Comparison of ENCODE assay signal across 9 mouse cellular contexts in the genomic region with DNA sequence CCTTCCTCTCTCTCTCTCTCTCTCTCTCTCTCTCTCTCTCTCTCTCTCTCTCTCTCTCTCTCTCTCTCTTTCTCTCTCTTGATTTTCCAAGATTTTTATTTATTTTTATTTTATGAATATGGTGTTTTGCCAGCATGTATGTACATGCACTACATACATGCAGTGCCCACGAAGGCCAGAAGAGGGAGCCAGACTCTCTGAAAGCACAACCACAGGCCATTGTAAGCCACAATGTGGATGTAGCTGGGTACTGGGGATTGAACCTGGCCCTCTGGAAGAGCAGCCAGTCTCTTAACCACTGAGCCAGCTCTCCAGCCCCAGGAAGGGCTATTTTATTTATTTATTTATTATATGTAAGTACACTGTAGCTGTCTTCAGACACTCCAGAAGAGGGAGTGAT. TPM values are rescaled to one million over a fixed set of nuclear protein-coding genes. Genes with fewer than 3 reads are reported as not detected.
DNase-seq lines count a peak whose midpoint lies in the region; ATAC-seq and TF ChIP-seq lines count a peak whose summit lies in the region.
"Had no signal": no experiment of that assay in that cellular context is flagged by ENCODE, and none has a peak within 500 bp of the region (broad histone marks: within the 10 kb centered on the region; RNA-seq: fewer than 3 reads in every experiment).

No protein-coding gene starts in this region.

- H3K9ac ChIP-seq in lung, embryonic 16.5 days (ENCODE audit: low read length) = no peak overlapping the region

- no peaks in the 10 kb centered on the region for H3K4me1 ChIP-seq in lung, embryonic 16.5 days (replicated peaks; ENCODE audit: control insufficient read depth, insufficient read depth, low read length)

- TF ChIP-seq POLR2A in brain, embryonic 14.5 days (IDR thresholded peaks at IDR 0.05; ENCODE audit: borderline replicate concordance, extremely low read depth, insufficient read depth, insufficient read length, poor library complexity, severe bottlenecking) = no peak

- H3K27me3 ChIP-seq in lung, embryonic 16.5 days (ENCODE audit: control insufficient read depth, insufficient read depth, low read depth, low read length) = no peaks in the 10 kb centered on the region

- TF ChIP-seq CTCF in brain, embryonic 14.5 days (IDR thresholded peaks at IDR 0.05; ENCODE audit: borderline replicate concordance, extremely low read depth, insufficient read depth, insufficient read length) = peak; percentile 76; the same call in 1 of the 2 replicates

- no peaks in the 10 kb centered on the region for H3K9me3 ChIP-seq in lung, embryonic 16.5 days (ENCODE audit: control insufficient read depth, low read length)

- H3K4me2 ChIP-seq in lung, embryonic 16.5 days (ENCODE audit: low read depth, low read length) = no peak overlapping the region

- no peaks in the 10 kb centered on the region for H3K36me3 ChIP-seq in lung, embryonic 16.5 days (ENCODE audit: control insufficient read depth, insufficient read depth, low read length)

- no peak overlapping the region for H3K4me3 ChIP-seq in lung, embryonic 16.5 days (ENCODE audit: low read length)

- no peak overlapping the region for H3K27ac ChIP-seq in lung, embryonic 16.5 days (ENCODE audit: low read length)

- DNase-seq in 3T3-L1 (ENCODE audit: low read depth, low spot score) = peak; percentile 94
- peak; percentile 72 for DNase-seq in brain, embryonic 14.5 days (ENCODE audit: low read depth)
- peak; percentile 69 for DNase-seq in forelimb bud, embryonic 11.5 days (ENCODE audit: low read depth, low spot score)
- DNase-seq in layer of hippocampus, adult 18-20 months (ENCODE audit: low spot score in 2 of 2) = peak; percentile 37 to 88
- peak; percentile 82 for DNase-seq in right cerebral cortex, postnatal 14 days
- peak; percentile 79 for DNase-seq in urinary bladder, postnatal 25 days (ENCODE audit: low spot score)

- ATAC-seq in CD4-positive, CD25-positive, alpha-beta regulatory T cell, adult 4 months = peak; percentile 54
- ATAC-seq in lung, embryonic 16.5 days (ENCODE audit: low read depth) = 0 out of 2 replicates have a peak, but pooled peaks have one; percentile 46

- 0% methylated on average over 1 of the region's 1 CpGs for WGBS in lung, embryonic 16.5 days

RNA-seq across cellular contexts. Expression of a gene that starts 11.1 kb away (rescaled TPM):
- not detected for polyA plus RNA-seq in CD4-positive, CD25-positive, alpha-beta regulatory T cell, adult 4 months (2017; shearing (Covaris generic))
- 0.05 and 0.15 TPM in 2 replicates for polyA plus RNA-seq in brain, embryonic 14.5 days (2012; rRNA removed)
- not detected for total RNA-seq in layer of hippocampus, adult 18-20 months (2021)
- polyA plus RNA-seq in lung, embryonic 16.5 days (2015; fragmentation: Nextera tagmentation; extraction: Ambion mirVana) = 0.14 TPM in 1 of 2 replicates, not detected in the other

RNA-seq across cellular contexts. Expression of a gene that starts 14.2 kb away (rescaled TPM):
- not detected for polyA plus RNA-seq in CD4-positive, CD25-positive, alpha-beta regulatory T cell, adult 4 months (2017; shearing (Covaris generic))
- polyA plus RNA-seq in brain, embryonic 14.5 days (2012; rRNA removed) = not detected in 2 replicates
- total RNA-seq in layer of hippocampus, adult 18-20 months (2021) = not detected
- not detected in 2 replicates for polyA plus RNA-seq in lung, embryonic 16.5 days (2015; fragmentation: Nextera tagmentation; extraction: Ambion mirVana)
- polyA plus RNA-seq: large intestine, adult 2 months had no signal

RNA-seq across cellular contexts. Expression of a gene that starts 27.8 kb away (rescaled TPM):
- not detected for polyA plus RNA-seq in CD4-positive, CD25-positive, alpha-beta regulatory T cell, adult 4 months (2017; shearing (Covaris generic))
- not detected in 2 replicates for polyA plus RNA-seq in brain, embryonic 14.5 days (2012; rRNA removed)
- not detected for total RNA-seq in layer of hippocampus, adult 18-20 months (2021)
- not detected in 2 replicates for polyA plus RNA-seq in lung, embryonic 16.5 days (2015; fragmentation: Nextera tagmentation; extraction: Ambion mirVana)
- polyA plus RNA-seq: large intestine, adult 2 months had no signal

RNA-seq across cellular contexts. Expression of a gene that starts 28.7 kb away (rescaled TPM):
- not detected for polyA plus RNA-seq in CD4-positive, CD25-positive, alpha-beta regulatory T cell, adult 4 months (2017; shearing (Covaris generic))
- 0.11 TPM in 1 of 2 replicates, not detected in the other for polyA plus RNA-seq in brain, embryonic 14.5 days (2012; rRNA removed)
- total RNA-seq in layer of hippocampus, adult 18-20 months (2021) = not detected
- polyA plus RNA-seq in lung, embryonic 16.5 days (2015; fragmentation: Nextera tagmentation; extraction: Ambion mirVana) = 1.1 and 1.5 TPM in 2 replicates

RNA-seq across cellular contexts. Expression of a gene that starts 52.0 kb away (rescaled TPM):
- not detected for polyA plus RNA-seq in CD4-positive, CD25-positive, alpha-beta regulatory T cell, adult 4 months (2017; shearing (Covaris generic))
- not detected in 2 replicates for polyA plus RNA-seq in brain, embryonic 14.5 days (2012; rRNA removed)
- total RNA-seq in layer of hippocampus, adult 18-20 months (2021) = not detected
- 0.88 and 2.0 TPM in 2 replicates for polyA plus RNA-seq in lung, embryonic 16.5 days (2015; fragmentation: Nextera tagmentation; extraction: Ambion mirVana)
- polyA plus RNA-seq: large intestine, adult 2 months had no signal
